Mouse (Mus musculus): ENCODE results near the gene Psma6.

DNA sequence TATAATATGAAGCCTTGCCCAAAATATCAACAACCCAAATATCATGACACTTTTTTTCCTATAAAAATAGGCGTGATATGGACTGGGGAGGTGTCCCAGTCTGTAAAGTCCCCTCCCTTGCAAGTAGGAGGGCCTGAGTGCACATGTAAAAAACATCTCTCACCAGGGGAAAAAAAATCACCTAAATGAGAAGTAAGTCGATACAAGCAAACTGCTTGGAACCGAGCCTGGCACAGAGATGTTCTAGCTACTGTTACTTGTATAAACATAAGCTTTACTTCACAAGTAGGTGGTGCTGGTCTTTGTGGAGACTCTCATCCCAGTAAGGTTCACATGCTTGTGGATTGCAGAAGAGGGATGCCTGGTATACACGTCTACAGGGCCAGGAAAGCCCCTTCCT is 76.9 kb downstream of the Psma6 start:
- TF ChIP-seq CTCF (IDR thresholded peaks at IDR 0.05; ENCODE audit: low read depth) (no peak), EP300 (IDR thresholded peaks at IDR 0.05; ENCODE audit: low read depth) (no peak)

Data from liver, postnatal 0 days (tissue).